29 mouse cellular contexts compared by ENCODE assay signal in the genomic region with DNA sequence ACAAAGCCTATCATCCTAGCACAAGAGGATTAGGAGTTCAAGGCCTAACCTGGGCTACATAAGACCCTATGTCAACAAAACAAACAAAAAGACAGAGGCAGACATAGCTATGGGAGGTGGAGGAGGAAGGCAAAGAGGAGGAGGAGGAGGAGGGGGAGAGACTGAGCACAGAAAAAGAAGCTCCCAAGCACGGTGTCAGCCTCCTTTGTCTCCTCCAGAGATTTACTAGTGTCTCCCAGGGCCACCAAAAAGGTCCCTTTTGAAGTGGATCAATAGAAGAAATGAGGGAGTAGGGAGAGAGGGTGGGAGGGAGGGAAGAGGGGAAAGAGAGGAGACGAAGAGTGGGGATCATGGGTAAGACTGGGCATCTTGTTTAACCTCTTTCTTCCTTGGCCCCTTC.
DNase-seq lines count a peak whose midpoint lies in the region; ATAC-seq lines count a peak whose summit lies in the region.
"Had no signal": no experiment of that assay in that cellular context is flagged by ENCODE, and none has a peak within 500 bp of the region (broad histone marks: within the 10 kb centered on the region; RNA-seq: fewer than 3 reads in every experiment).

No protein-coding gene starts in this region.

- H3K36me3 ChIP-seq in forebrain, embryonic 11.5 days (ENCODE audit: control insufficient read depth, insufficient read depth, low read length), result no peaks in the 10 kb centered on the region
- H3K36me3 ChIP-seq in forebrain, embryonic 16.5 days (ENCODE audit: control insufficient read depth, insufficient read depth), result no peaks in the 10 kb centered on the region
- H3K36me3 ChIP-seq in kidney, embryonic 15.5 days, result no peaks in the 10 kb centered on the region
- no peaks in the 10 kb centered on the region for H3K36me3 ChIP-seq in neural tube, embryonic 12.5 days
- H3K36me3 ChIP-seq: heart, embryonic 15.5 days; hindbrain, embryonic 12.5 days had no signal

- no peak overlapping the region for H3K27ac ChIP-seq in forebrain, embryonic 11.5 days (ENCODE audit: low read depth, low read length)
- H3K27ac ChIP-seq in forebrain, embryonic 16.5 days (ENCODE audit: low read length), result no peak overlapping the region
- H3K27ac ChIP-seq in kidney, embryonic 15.5 days, result 0 out of 2 replicates have a peak overlapping the region, but pooled peaks have one; percentile 69
- 0 out of 2 replicates have a peak overlapping the region, but pooled peaks have one; percentile 8 for H3K27ac ChIP-seq in neural tube, embryonic 12.5 days
- H3K27ac ChIP-seq: gastrocnemius, adult 2 months; heart, embryonic 15.5 days; layer of hippocampus, adult 2 months; liver, embryonic 14.5 days; macrophage; stomach, postnatal 0 days had no signal

- H3K4me2 ChIP-seq in forebrain, embryonic 11.5 days (ENCODE audit: low read depth, low read length, severe bottlenecking), result no peak overlapping the region
- H3K4me2 ChIP-seq in forebrain, embryonic 16.5 days (ENCODE audit: low read length), result no peak overlapping the region
- H3K4me2 ChIP-seq in kidney, embryonic 15.5 days, result no peak overlapping the region
- H3K4me2 ChIP-seq in neural tube, embryonic 12.5 days (replicated peaks), result no peak overlapping the region
- H3K4me2 ChIP-seq: heart, embryonic 15.5 days; hindbrain, embryonic 12.5 days had no signal

- peak; percentile 1 for DNase-seq in forebrain, embryonic 11.5 days (ENCODE audit: low spot score)
- DNase-seq in kidney, adult 18-20 months, result no peak
- no peak for DNase-seq in neural tube, embryonic 10.5 days (ENCODE audit: extremely low spot score, low spot score)
- DNase-seq in frontal cortex, postnatal 14 days (ENCODE audit: low spot score in 2 of 2), result no peak
- DNase-seq: adrenal gland, postnatal 10 days; cerebellum, adult 11 months; cerebellum, adult 9-10 months; cerebellum, postnatal 36 days; gastrocnemius, adult 2 months; gastrocnemius, postnatal 36 days; kidney, adult 9 months; kidney, postnatal 36 days; lung, adult 2 months; lung, postnatal 10 days; right cerebral cortex, postnatal 4 days had no signal

- ATAC-seq in forebrain, embryonic 11.5 days (replicated peaks; ENCODE audit: low FRiP score), result no peak
- ATAC-seq in forebrain, embryonic 16.5 days, result no peak
- ATAC-seq in kidney, embryonic 15.5 days (replicated peaks; ENCODE audit: low FRiP score), result no peak
- no peak for ATAC-seq in neural tube, embryonic 12.5 days (ENCODE audit: low FRiP score, low read depth)
- ATAC-seq: forebrain, embryonic 14.5 days; intestine, embryonic 16.5 days; midbrain, embryonic 16.5 days; Patski had no signal

- no peak overlapping the region for H3K4me3 ChIP-seq in forebrain, embryonic 11.5 days (ENCODE audit: low read depth, low read length)
- no peak overlapping the region for H3K4me3 ChIP-seq in forebrain, embryonic 16.5 days (replicated peaks; ENCODE audit: low read length)
- H3K4me3 ChIP-seq in kidney, embryonic 15.5 days (replicated peaks), result no peak overlapping the region
- H3K4me3 ChIP-seq in neural tube, embryonic 12.5 days, result no peak overlapping the region
- H3K4me3 ChIP-seq: gastrocnemius, adult 2 months; heart, embryonic 15.5 days; hindbrain, embryonic 12.5 days; layer of hippocampus, adult 2 months; myocyte had no signal

- H3K9me3 ChIP-seq in forebrain, embryonic 11.5 days (ENCODE audit: control insufficient read depth, low read length), result no peaks in the 10 kb centered on the region
- no peaks in the 10 kb centered on the region for H3K9me3 ChIP-seq in forebrain, embryonic 16.5 days (ENCODE audit: control insufficient read depth, low read length)
- H3K9me3 ChIP-seq in kidney, embryonic 15.5 days (replicated peaks), result no peaks in the 10 kb centered on the region
- H3K9me3 ChIP-seq in neural tube, embryonic 12.5 days, result no peaks in the 10 kb centered on the region
- H3K9me3 ChIP-seq: heart, embryonic 15.5 days; hindbrain, embryonic 12.5 days had no signal

- WGBS in forebrain, embryonic 11.5 days, result 18% methylated on average over 2 of the region's 2 CpGs
- WGBS in forebrain, embryonic 16.5 days, result 19% methylated on average over 2 of the region's 2 CpGs
- 20% methylated on average over 2 of the region's 2 CpGs for WGBS in kidney, embryonic 15.5 days
- WGBS in neural tube, embryonic 12.5 days, result 13% methylated on average over 2 of the region's 2 CpGs

- H3K9ac ChIP-seq in forebrain, embryonic 11.5 days (ENCODE audit: low read length), result no peak overlapping the region
- no peak overlapping the region for H3K9ac ChIP-seq in forebrain, embryonic 16.5 days (replicated peaks; ENCODE audit: low read depth, low read length)
- H3K9ac ChIP-seq in kidney, embryonic 15.5 days, result no peak overlapping the region
- H3K9ac ChIP-seq in neural tube, embryonic 12.5 days, result no peak overlapping the region
- H3K9ac ChIP-seq: heart, embryonic 15.5 days; hindbrain, embryonic 12.5 days; liver, embryonic 14.5 days had no signal

- H3K4me1 ChIP-seq in forebrain, embryonic 11.5 days (replicated peaks; ENCODE audit: control insufficient read depth, insufficient read depth, low read length), result peaks cover 4% of the 10 kb centered on the region
- peaks cover 8% of the 10 kb centered on the region for H3K4me1 ChIP-seq in forebrain, embryonic 16.5 days (replicated peaks; ENCODE audit: control insufficient read depth, insufficient read depth, low read length)
- peaks cover 46% of the 10 kb centered on the region for H3K4me1 ChIP-seq in kidney, embryonic 15.5 days
- peaks cover 43% of the 10 kb centered on the region for H3K4me1 ChIP-seq in neural tube, embryonic 12.5 days

- no peaks in the 10 kb centered on the region; the same call in 1 of the 2 replicates for H3K27me3 ChIP-seq in forebrain, embryonic 11.5 days (ENCODE audit: control insufficient read depth, insufficient read depth, low read length)
- no peaks in the 10 kb centered on the region for H3K27me3 ChIP-seq in forebrain, embryonic 16.5 days (replicated peaks; ENCODE audit: control insufficient read depth, insufficient read depth, low read length)
- no peaks in the 10 kb centered on the region for H3K27me3 ChIP-seq in kidney, embryonic 15.5 days
- no peaks in the 10 kb centered on the region for H3K27me3 ChIP-seq in neural tube, embryonic 12.5 days (replicated peaks)
- H3K27me3 ChIP-seq: heart, embryonic 15.5 days; Patski had no signal

Comparison
In these comparisons a context has a peak if more than half of its experiments do, and no peak if none do; other contexts are left out.
1. H3K27ac ChIP-seq: peak in kidney, embryonic 15.5 days (single experiment) and neural tube, embryonic 12.5 days (single experiment); none in forebrain, embryonic 11.5 days (single experiment) and forebrain, embryonic 16.5 days (single experiment).